Mouse (Mus musculus): Measurements from ENCODE around the gene Fyn. TPM values are rescaled to one million over a fixed set of nuclear protein-coding genes. Genes with fewer than 3 reads are reported as not detected.

The Fyn gene
- polyA plus RNA-seq, 1 experiment from 2014 or later: 21.3 TPM

DNA sequence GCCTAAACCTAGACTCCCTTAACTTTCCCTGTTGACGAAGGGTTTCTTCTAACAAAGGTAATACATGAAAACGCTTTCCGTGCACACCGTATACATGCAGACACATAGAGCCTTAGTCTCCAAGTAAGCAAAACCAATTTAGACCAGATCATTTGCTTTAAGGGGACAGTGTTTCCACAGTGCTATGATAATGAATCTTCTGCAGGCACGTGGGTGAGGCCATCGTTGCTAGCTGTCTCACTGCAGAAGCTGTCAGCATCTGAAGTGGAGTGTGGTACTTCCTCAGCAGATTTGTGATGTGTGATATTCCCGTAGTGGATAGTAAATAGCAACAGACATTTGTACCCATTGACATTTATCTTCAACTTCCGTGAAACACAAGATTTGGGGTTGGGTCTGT, 16.6 kb downstream of the Fyn start:
- Histone ChIP-seq H3K4me3 (replicated peaks) (no peak overlapping the region), H3K9me3 (no peaks in the 10 kb centered on the region), H3K4me1 (replicated peaks) (peaks cover 10% of the 10 kb centered on the region), H3K4me2 (replicated peaks) (no peak overlapping the region), H3K27me3 (replicated peaks) (no peaks in the 10 kb centered on the region), H3K9ac (no peak overlapping the region), H3K27ac (no peak overlapping the region), H3K36me3 (no peaks in the 10 kb centered on the region)
- WGBS: 69% methylated on average over 8 of the region's 8 CpGs
- ATAC-seq: no peak

DNA sequence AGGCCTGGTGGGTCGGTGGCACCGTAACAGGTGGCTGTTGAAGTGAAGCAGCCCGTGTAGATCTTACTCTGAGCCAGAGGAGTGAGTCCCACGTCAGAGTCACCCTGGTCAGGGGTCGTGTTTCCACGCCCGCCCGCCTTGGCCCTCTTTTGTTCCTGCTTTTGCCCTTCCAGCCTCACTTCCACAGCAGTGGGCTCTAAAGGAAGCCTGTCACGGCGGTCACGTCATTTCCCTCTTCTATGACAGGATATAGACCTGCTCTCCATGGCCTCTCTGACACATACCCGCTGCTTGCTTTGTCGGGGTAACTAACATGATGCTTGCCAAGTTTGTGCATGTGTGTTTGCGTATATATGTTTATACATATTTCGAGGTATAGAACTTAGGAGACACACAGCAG, 17.5 kb downstream of the Fyn start:
- H3K9ac ChIP-seq: no peak overlapping the region
- 0 out of 2 replicates have a peak, but pooled peaks have one; percentile 43 for ATAC-seq

DNA sequence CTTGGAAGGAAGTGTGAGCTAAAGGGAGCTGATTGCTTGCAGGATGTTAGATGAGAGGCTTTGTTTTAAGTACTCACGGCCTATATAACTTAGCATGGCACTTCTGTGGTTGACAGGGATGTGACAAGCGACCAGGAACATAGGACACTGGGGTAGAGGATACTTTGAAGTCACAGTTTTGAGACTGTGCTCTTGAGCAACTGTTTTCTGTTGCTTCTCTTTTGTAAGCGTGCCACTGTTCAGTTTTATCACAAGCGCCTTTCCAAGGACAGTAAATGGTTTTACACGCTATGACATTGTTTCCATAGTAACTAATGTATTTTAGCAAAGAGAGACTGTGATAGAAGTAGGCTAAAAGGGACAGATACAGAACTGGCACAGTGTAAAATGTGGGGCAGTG, 18.4 kb downstream of the Fyn start:
- peaks cover 10% of the 10 kb centered on the region for H3K4me1 ChIP-seq (replicated peaks)
- H3K27ac ChIP-seq: no peak overlapping the region

More for the DNA sequence above, 17.5 kb downstream of the Fyn start:
- peaks cover under 1% of the 10 kb centered on the region; the same call in 1 of the 2 replicates for H3K36me3 ChIP-seq
- peaks cover 10% of the 10 kb centered on the region for H3K4me1 ChIP-seq (replicated peaks)
- 65% methylated on average over 15 of the region's 15 CpGs for WGBS
- H3K27ac ChIP-seq: no peak overlapping the region
- H3K4me2 ChIP-seq (replicated peaks): no peak overlapping the region
- H3K9me3 ChIP-seq: no peaks in the 10 kb centered on the region
- H3K27me3 ChIP-seq (replicated peaks): no peaks in the 10 kb centered on the region
- no peak overlapping the region for H3K4me3 ChIP-seq (replicated peaks)

DNA sequence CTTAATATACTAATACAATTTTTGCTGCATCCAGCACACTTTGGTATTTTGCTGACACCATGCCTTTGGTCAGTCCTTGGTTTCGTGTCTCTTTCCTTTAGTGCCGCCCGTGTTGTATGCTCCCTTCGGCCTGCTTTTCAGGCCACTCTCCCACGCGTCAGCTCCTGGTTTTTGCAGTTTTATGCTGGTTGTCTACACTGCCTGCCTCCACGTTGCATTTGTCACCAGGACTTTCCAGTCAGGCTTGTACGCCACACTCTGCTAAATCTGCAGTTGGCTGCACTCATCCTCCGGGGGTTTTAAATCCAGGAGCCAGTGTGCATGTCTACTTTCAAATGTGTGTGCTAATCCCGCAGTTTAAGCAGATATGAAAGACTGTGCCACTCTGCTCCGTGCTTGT, 18.9 kb downstream of the Fyn start:
- Histone ChIP-seq H3K4me2 (replicated peaks) (no peak overlapping the region), H3K9me3 (no peaks in the 10 kb centered on the region), H3K27me3 (replicated peaks) (no peaks in the 10 kb centered on the region), H3K9ac (no peak overlapping the region), H3K27ac (no peak overlapping the region), H3K4me3 (replicated peaks) (no peak overlapping the region), H3K36me3 (peaks cover 9% of the 10 kb centered on the region; the same call in 1 of the 2 replicates), H3K4me1 (replicated peaks) (peaks cover 10% of the 10 kb centered on the region)
- no peak for ATAC-seq
- 79% methylated on average over 11 of the region's 11 CpGs for WGBS

More for the DNA sequence above, 18.4 kb downstream of the Fyn start:
- no peak overlapping the region for H3K4me2 ChIP-seq (replicated peaks)
- H3K9ac ChIP-seq: no peak overlapping the region
- H3K9me3 ChIP-seq: no peaks in the 10 kb centered on the region
- WGBS: 60% methylated on average over 5 of the region's 5 CpGs
- no peaks in the 10 kb centered on the region for H3K27me3 ChIP-seq (replicated peaks)
- peaks cover 9% of the 10 kb centered on the region; the same call in 1 of the 2 replicates for H3K36me3 ChIP-seq
- no peak overlapping the region for H3K4me3 ChIP-seq (replicated peaks)
- no peak for ATAC-seq

DNA sequence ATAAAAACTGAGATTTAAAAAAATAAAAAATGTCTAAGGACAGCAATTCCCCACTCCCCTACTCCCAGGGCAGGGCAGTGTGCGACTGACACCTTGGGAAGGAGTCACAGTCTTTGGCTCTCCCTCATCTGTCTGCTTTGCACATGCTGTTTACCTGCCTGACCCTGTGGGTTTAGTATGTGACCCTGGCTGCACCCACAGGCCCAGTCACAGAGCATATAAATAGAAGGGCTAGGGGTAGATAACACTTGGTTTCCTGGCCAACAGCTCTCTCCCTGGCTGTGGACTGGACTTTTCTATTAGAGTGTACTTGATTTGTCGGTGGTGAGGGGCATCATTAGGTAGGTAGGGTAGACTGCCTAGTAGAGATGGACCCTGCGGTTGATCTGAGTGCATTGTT, 19.5 kb downstream of the Fyn start:
- Histone ChIP-seq H3K36me3 (peaks cover 9% of the 10 kb centered on the region; the same call in 1 of the 2 replicates), H3K9me3 (no peaks in the 10 kb centered on the region), H3K27ac (no peak overlapping the region), H3K27me3 (replicated peaks) (no peaks in the 10 kb centered on the region), H3K4me1 (replicated peaks) (peaks cover 10% of the 10 kb centered on the region), H3K4me2 (replicated peaks) (no peak overlapping the region), H3K4me3 (replicated peaks) (no peak overlapping the region), H3K9ac (no peak overlapping the region)
- no peak; the same call in 1 of the 2 replicates for ATAC-seq
- 71% methylated on average over 3 of the region's 3 CpGs for WGBS

DNA sequence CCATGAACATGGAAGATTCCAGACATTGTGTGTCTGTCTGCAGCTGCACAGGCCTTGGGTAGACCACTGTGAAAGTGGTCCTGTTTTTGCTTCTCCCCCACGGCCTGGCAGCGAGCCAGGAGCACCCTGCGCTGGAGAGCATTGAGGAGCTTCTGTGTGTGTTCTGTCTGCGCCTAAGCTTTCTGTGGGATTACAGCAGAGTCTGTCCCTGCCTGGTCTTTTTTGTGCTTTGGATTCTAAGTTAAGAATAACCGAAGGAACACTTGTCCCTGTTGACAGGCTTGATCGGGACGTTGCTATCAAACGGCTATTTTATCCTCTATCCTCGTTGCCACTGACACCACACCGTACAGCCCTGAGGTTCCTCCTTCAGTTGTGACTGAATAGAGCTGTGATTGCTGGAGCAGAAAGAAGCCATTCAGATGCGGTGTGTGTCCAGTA, 20.8 kb downstream of the Fyn start:
- H3K4me2 ChIP-seq (replicated peaks): no peak overlapping the region
- 77% methylated on average over 11 of the region's 11 CpGs for WGBS
- H3K9ac ChIP-seq: no peak overlapping the region
- no peak overlapping the region for H3K27ac ChIP-seq
- no peaks in the 10 kb centered on the region for H3K27me3 ChIP-seq (replicated peaks)
- H3K4me3 ChIP-seq (replicated peaks): no peak overlapping the region
- ATAC-seq: no peak
- peaks cover 10% of the 10 kb centered on the region for H3K4me1 ChIP-seq (replicated peaks)
- H3K9me3 ChIP-seq: no peaks in the 10 kb centered on the region
- peaks cover 9% of the 10 kb centered on the region; the same call in 1 of the 2 replicates for H3K36me3 ChIP-seq

DNA sequence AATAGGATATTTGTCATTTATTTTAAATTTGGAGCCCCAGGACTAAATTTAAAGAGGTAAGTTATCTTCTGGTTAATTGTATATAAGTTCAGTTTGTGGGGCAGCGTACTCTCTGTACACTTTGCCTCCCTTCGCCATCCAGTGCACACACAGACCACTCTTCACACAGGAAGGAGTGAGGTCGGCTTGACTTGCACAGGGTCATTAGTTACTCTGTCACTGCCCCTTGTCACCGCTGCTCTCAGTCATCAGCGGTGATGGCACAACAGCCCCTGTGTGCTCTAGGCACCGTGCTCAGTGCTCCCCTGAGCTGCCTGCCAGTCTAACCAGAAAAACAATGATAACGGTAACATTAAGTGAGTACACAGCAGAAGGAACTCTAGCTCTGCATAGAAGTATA, 21.9 kb downstream of the Fyn start:
- 92% methylated on average over 7 of the region's 7 CpGs for WGBS
- Histone ChIP-seq H3K4me2 (replicated peaks) (no peak overlapping the region), H3K9ac (no peak overlapping the region), H3K4me1 (replicated peaks) (peaks cover 10% of the 10 kb centered on the region), H3K27ac (no peak overlapping the region), H3K9me3 (no peaks in the 10 kb centered on the region), H3K4me3 (replicated peaks) (no peak overlapping the region), H3K36me3 (peaks cover 9% of the 10 kb centered on the region; the same call in 1 of the 2 replicates), H3K27me3 (replicated peaks) (no peaks in the 10 kb centered on the region)
- no peak for ATAC-seq

DNA sequence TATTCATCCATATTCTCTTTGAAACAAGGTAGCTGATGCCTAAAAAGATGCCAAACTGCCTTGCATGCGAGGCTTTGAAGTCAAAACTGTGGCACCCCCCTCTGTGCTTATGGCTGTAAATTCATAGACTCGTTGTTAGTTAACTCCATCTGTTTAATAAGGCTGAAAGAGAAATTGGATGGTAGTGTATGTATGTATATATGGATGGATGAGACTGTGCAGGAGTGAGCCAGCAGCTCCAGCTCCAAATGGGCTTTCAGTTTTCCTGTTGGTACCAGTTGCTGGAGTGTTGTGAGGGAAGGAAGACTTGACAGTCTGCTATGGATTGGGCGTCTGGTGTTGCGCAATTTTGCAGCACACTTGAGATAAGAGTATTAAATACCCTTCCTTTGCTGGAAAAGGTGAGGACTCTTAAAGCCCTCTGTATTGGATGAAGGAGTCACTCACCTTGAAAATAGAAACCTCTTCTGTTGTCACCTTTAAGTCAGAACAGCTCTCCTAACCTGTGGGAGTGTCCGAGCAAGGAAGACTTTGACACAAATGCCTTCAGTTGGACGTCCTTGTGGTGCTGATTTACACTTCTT, 24.3 kb downstream of the Fyn start:
- H3K36me3 ChIP-seq: peaks cover 9% of the 10 kb centered on the region; the same call in 1 of the 2 replicates
- no peak overlapping the region for H3K27ac ChIP-seq
- no peaks in the 10 kb centered on the region for H3K9me3 ChIP-seq
- WGBS: 75% methylated on average over 6 of the region's 6 CpGs
- H3K27me3 ChIP-seq (replicated peaks): no peaks in the 10 kb centered on the region
- ATAC-seq: peak; percentile 41; the same call in 1 of the 2 replicates
- H3K9ac ChIP-seq: no peak overlapping the region
- 0 out of 2 replicates have a peak, but pooled peaks cover 2% of the 10 kb centered on the region for H3K4me1 ChIP-seq (replicated peaks)
- H3K4me3 ChIP-seq (replicated peaks): no peak overlapping the region
- no peak overlapping the region for H3K4me2 ChIP-seq (replicated peaks)

DNA sequence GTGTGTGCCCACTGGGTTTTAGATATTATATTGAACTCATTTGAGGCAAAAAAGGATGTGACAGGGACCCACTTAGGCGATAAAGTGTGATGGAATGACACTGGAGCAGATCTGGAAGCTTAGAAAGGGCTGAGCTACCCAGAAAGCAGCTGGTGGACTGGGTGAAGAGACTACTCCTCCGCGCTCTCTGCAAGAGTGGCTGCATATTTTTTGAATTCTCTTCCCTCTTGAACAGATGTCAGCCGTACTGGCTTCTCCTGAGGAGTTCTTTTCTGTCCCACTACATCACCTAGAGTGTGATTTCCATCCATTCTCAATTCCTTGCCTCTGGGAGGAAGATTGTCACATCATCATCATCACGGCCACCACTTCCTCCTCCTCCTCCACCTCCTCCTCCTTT, 26.9 kb downstream of the Fyn start:
- Histone ChIP-seq H3K27ac (no peak overlapping the region), H3K4me3 (replicated peaks) (no peak overlapping the region)
- ATAC-seq: no peak

DNA sequence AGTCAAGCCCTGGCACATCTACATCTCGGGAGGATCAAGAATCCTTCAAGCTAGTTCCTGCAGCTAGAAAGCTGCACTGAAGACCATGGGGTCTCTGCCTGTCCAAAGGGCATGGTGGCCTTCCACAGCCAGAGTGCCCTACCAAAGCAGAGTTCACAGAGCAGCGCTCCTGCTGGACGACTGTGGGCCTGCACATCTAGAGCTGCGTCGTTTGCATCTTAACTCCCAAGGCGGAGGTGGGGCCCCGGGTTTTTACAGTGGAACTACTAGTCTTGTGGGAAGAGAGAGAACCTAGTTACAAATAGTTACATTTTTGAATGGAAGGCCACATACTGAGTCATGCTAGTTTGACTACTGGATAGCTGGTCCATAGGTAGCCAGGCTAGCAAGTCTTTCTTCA, 30.3 kb downstream of the Fyn start:
- Histone ChIP-seq H3K9ac (no peak overlapping the region), H3K36me3 (no peaks in the 10 kb centered on the region; the same call in 1 of the 2 replicates), H3K4me1 (replicated peaks) (0 out of 2 replicates have a peak, but pooled peaks cover 3% of the 10 kb centered on the region), H3K9me3 (no peaks in the 10 kb centered on the region), H3K4me2 (replicated peaks) (no peak overlapping the region), H3K27me3 (replicated peaks) (no peaks in the 10 kb centered on the region), H3K4me3 (replicated peaks) (no peak overlapping the region), H3K27ac (no peak overlapping the region)
- WGBS: 81% methylated on average over 7 of the region's 7 CpGs
- ATAC-seq: no peak

More for the DNA sequence above, 26.9 kb downstream of the Fyn start:
- 92% methylated on average over 5 of the region's 5 CpGs for WGBS
- no peaks in the 10 kb centered on the region for H3K9me3 ChIP-seq
- H3K4me1 ChIP-seq (replicated peaks): 0 out of 2 replicates have a peak, but pooled peaks cover 3% of the 10 kb centered on the region
- no peak overlapping the region for H3K9ac ChIP-seq
- no peak overlapping the region for H3K4me2 ChIP-seq (replicated peaks)
- peaks cover 9% of the 10 kb centered on the region for H3K36me3 ChIP-seq
- no peaks in the 10 kb centered on the region for H3K27me3 ChIP-seq (replicated peaks)

DNA sequence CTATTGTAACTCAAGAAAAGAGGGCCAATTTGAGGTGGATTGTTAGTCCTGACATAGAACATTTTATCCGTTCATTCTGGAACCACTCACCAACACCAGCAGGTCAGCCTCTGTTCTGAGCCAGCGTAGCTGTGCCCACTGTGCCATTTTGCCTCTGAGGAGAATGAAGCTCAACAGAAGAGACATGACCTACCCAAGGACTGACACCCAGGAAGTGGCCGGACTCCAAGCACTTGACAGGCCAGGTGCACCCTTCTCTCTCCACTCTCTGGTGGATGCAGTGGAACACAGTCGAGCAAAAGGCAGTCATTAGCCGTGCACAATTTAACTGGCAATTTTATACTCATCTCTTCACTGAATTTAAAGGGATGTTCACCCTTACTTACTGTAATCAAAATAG, 31.5 kb downstream of the Fyn start:
- 92% methylated on average over 5 of the region's 5 CpGs for WGBS
- no peaks in the 10 kb centered on the region for H3K27me3 ChIP-seq (replicated peaks)
- H3K4me1 ChIP-seq (replicated peaks): 0 out of 2 replicates have a peak, but pooled peaks cover 3% of the 10 kb centered on the region
- H3K4me2 ChIP-seq (replicated peaks): no peak overlapping the region
- no peaks in the 10 kb centered on the region for H3K9me3 ChIP-seq
- no peak for ATAC-seq
- no peak overlapping the region for H3K4me3 ChIP-seq (replicated peaks)
- H3K9ac ChIP-seq: no peak overlapping the region
- H3K27ac ChIP-seq: no peak overlapping the region
- no peaks in the 10 kb centered on the region; the same call in 1 of the 2 replicates for H3K36me3 ChIP-seq

DNA sequence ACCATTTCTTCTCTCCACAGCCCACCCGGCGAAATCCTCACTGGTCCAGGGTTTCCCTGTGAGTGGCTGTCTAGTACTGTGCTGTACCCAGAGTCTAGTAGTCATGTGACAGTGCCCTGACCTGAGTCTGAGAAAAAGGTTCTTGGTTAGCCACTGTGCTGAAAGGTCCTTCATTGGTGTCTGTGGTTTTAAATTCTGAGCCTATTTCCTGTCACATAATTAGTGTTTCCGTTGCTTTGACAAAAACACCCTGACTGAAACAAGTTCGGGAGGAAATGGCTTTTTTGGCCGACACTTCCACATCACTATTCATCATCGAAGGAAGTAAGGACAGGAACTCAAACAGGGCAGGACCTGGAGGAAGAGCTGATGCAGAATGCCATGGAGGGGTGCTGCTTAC, 33.8 kb downstream of the Fyn start:
- Histone ChIP-seq H3K4me3 (replicated peaks) (no peak overlapping the region), H3K4me1 (replicated peaks) (peaks cover 8% of the 10 kb centered on the region; the same call in 1 of the 2 replicates), H3K4me2 (replicated peaks) (no peak overlapping the region), H3K9me3 (no peaks in the 10 kb centered on the region), H3K36me3 (no peaks in the 10 kb centered on the region; the same call in 1 of the 2 replicates), H3K27me3 (replicated peaks) (no peaks in the 10 kb centered on the region), H3K9ac (no peak overlapping the region), H3K27ac (no peak overlapping the region)
- WGBS: 85% methylated on average over 6 of the region's 6 CpGs
- ATAC-seq: no peak

DNA sequence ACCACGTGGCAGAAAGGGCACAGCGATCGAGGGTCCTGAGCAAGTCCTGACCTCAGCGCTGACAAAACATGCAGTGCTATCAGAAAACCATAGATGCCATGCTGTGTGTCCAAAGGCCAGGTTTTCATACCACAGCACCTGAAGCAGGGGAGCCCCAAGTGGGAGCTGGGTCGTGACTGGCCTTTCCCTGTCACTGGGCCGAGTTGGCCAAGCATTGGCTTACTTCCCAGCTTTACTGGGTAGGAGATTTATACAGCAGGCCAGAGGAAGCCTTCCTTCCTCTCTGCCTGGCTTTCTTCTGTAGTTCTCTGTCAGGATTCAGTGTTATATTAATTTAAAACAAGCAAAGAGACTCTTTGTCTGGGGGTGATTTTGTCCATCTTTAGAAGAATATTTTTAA, 35.1 kb downstream of the Fyn start:
- Histone ChIP-seq H3K4me2 (replicated peaks) (no peak overlapping the region), H3K4me3 (replicated peaks) (no peak overlapping the region), H3K9ac (no peak overlapping the region), H3K9me3 (no peaks in the 10 kb centered on the region), H3K36me3 (no peaks in the 10 kb centered on the region; the same call in 1 of the 2 replicates), H3K4me1 (replicated peaks) (peaks cover 8% of the 10 kb centered on the region; the same call in 1 of the 2 replicates), H3K27ac (no peak overlapping the region), H3K27me3 (replicated peaks) (no peaks in the 10 kb centered on the region)
- 72% methylated on average over 6 of the region's 6 CpGs for WGBS
- ATAC-seq: no peak
